Mouse (Mus musculus) heart, embryonic 14.5 days (tissue): Measurements from ENCODE around the gene Gm10570. TPM values are rescaled to one million over a fixed set of nuclear protein-coding genes. Genes with fewer than 3 reads are reported as not detected.

Experiments used
- ATAC-seq: fragments of 200-750 bp; cut with Nextera tagmentation; 2 replicates; pipeline ENCODE4 v1.8.0; 2017; ENCODE audit warnings: low read depth, moderate TSS enrichment; ENCODE audit not compliant: insufficient number of reproducible peaks, insufficient read depth, low FRiP score
- H3K27ac ChIP-seq, 2 experiments: fragments of 200-500 bp in 1 of 2; fragments of 300-500 bp in 1 of 2; sonication (generic) in 1 of 2; replicated peaks in 1 of 2; 2 replicates each; pipeline ENCODE4 v1.5.1; 2012 to 2014; ENCODE audit warnings: low read depth in 2 of 2, low read length in 2 of 2, control low read depth in 1 of 2, mild to moderate bottlenecking in 1 of 2, mixed read lengths in 1 of 2; ENCODE audit not compliant: control insufficient read depth in 1 of 2, insufficient read depth in 1 of 2
- H3K27me3 ChIP-seq: fragments of 300-500 bp; sonication (generic); 2 replicates; pipeline ENCODE4 v1.6.1; 2014; ENCODE audit warnings: mild to moderate bottlenecking, low read length, control low read depth; ENCODE audit not compliant: control insufficient read depth, insufficient read depth
- H3K36me3 ChIP-seq: fragments of 300-500 bp; sonication (generic); 2 replicates; pipeline ENCODE4 v1.6.1; 2014; ENCODE audit warnings: mild to moderate bottlenecking, control low read depth, low read length, mixed read lengths; ENCODE audit not compliant: control insufficient read depth, insufficient read depth
- H3K4me1 ChIP-seq, 2 experiments: fragments of 200-500 bp in 1 of 2; fragments of 300-500 bp in 1 of 2; sonication (generic) in 1 of 2; 2 replicates each; pipeline ENCODE4 v1.6.1; 2012 to 2014; ENCODE audit warnings: low read length in 2 of 2, control low read depth in 1 of 2, mixed read lengths in 1 of 2; ENCODE audit not compliant: control insufficient read depth in 2 of 2, insufficient read depth in 2 of 2
- H3K4me2 ChIP-seq: fragments of 300-500 bp; sonication (generic); 2 replicates; pipeline ENCODE4 v1.6.1; 2014; ENCODE audit warnings: mild to moderate bottlenecking, low read length
- H3K4me3 ChIP-seq, 2 experiments: fragments of 200-500 bp in 1 of 2; fragments of 300-500 bp in 1 of 2; sonication (generic) in 1 of 2; 2 replicates each; pipeline ENCODE4 v1.5.1; 2012 to 2014; ENCODE audit warnings: low read length in 2 of 2, mild to moderate bottlenecking in 2 of 2, control low read depth in 1 of 2, low read depth in 1 of 2, moderate library complexity in 1 of 2; ENCODE audit not compliant: control insufficient read depth in 1 of 2, insufficient read depth in 1 of 2
- H3K9ac ChIP-seq: fragments of 300-500 bp; sonication (generic); 2 replicates; pipeline ENCODE4 v1.6.1; 2014; ENCODE audit warnings: mild to moderate bottlenecking, low read length
- H3K9me3 ChIP-seq: fragments of 300-500 bp; sonication (generic); 2 replicates; pipeline ENCODE4 v1.6.1; 2016; ENCODE audit warnings: low read length, control low read depth; ENCODE audit not compliant: control insufficient read depth
- WGBS: fragments of 180-500 bp; shearing (Covaris S2); extraction: QIAGEN DNeasy Blood & Tissue Kit; methylation state at CpG from one replicate; pipeline ENCODE4 v1.1.7; 2014; 5-methylcytosine and 5-hydroxymethylcytosine counted together
- polyA plus RNA-seq: library from polyadenylated mRNA; unstranded; fragments of >200 nt; fragmentation: Nextera tagmentation; extraction: Ambion mirVana; gene quantifications from 2 replicates; pipeline ENCODE4 v1.2.1, GENCODE M21; 2014

Gm10570 gene
- polyA plus RNA-seq, 1 experiment from 2014 or later = 0.74 TPM

GRCm38 (mm10) chr4:130316691-130317090, 8.2 kb upstream of the Gm10570 start:
- 52% methylated on average over 10 of the region's 10 CpGs for WGBS

GRCm38 (mm10) chr4:130315771-130316527, 7.5 kb upstream of the Gm10570 start:
- peaks cover 76% of the 10 kb centered on the region for H3K36me3 ChIP-seq
- ATAC-seq = no peak
- H3K4me2 ChIP-seq = no peak overlapping the region
- peak overlapping the region; percentile 75 to 78 for H3K27ac ChIP-seq
- H3K4me1 ChIP-seq = peaks cover 34 to 64% of the 10 kb centered on the region in 2 experiments
- 46% methylated on average over 13 of the region's 13 CpGs for WGBS
- H3K4me3 ChIP-seq = no peak overlapping the region
- H3K27me3 ChIP-seq = no peaks in the 10 kb centered on the region
- peak overlapping the region; percentile 58 for H3K9ac ChIP-seq
- H3K9me3 ChIP-seq = no peaks in the 10 kb centered on the region

More at GRCm38 (mm10) chr4:130316691-130317090, 8.2 kb upstream of the Gm10570 start:
- Histone ChIP-seq H3K4me3 (no peak overlapping the region), H3K36me3 (peaks cover 74% of the 10 kb centered on the region), H3K27ac (peak overlapping the region; percentile 75 to 78), H3K9me3 (no peaks in the 10 kb centered on the region), H3K4me2 (no peak overlapping the region), H3K9ac (peak overlapping the region; percentile 58), H3K4me1 (peaks cover 30 to 58% of the 10 kb centered on the region in 2 experiments), H3K27me3 (no peaks in the 10 kb centered on the region)
- no peak for ATAC-seq

- Histone ChIP-seq H3K4me2 (no peak overlapping the region), H3K9ac (no peak overlapping the region), H3K27ac (no peak overlapping the region), H3K4me3 (no peak overlapping the region), H3K4me1 (peaks cover 33 to 66% of the 10 kb centered on the region in 2 experiments), H3K36me3 (peaks cover 66% of the 10 kb centered on the region), H3K9me3 (no peaks in the 10 kb centered on the region), H3K27me3 (0 out of 2 replicates have a peak, but pooled peaks cover 5% of the 10 kb centered on the region)
- WGBS = 84% methylated on average over 4 of the region's 4 CpGs
- no peak for ATAC-seq
These were observed 5.1 kb upstream of the Gm10570 start for GRCm38 (mm10) chr4:130313552-130313951.

GRCm38 (mm10) chr4:130312526-130312925, 4.1 kb upstream of the Gm10570 start:
- Histone ChIP-seq H3K27me3 (peaks cover 5% of the 10 kb centered on the region; the same call in 1 of the 2 replicates), H3K9me3 (no peaks in the 10 kb centered on the region), H3K36me3 (peaks cover 60% of the 10 kb centered on the region), H3K4me1 (peaks cover 32 to 64% of the 10 kb centered on the region in 2 experiments), H3K4me2 (no peak overlapping the region), H3K27ac (peak overlapping the region in 1 of 2 experiments; percentile 57; a peak in 2 of 4 replicates), H3K9ac (no peak overlapping the region), H3K4me3 (no peak overlapping the region)
- no peak for ATAC-seq
- WGBS = 43% methylated on average over 3 of the region's 3 CpGs

- peaks cover 23 to 47% of the 10 kb centered on the region in 2 experiments for H3K4me1 ChIP-seq
- WGBS = 23% methylated on average over 8 of the region's 8 CpGs
- H3K4me2 ChIP-seq = peak overlapping the region; percentile 89
These were observed 780 bp upstream of the Gm10570 start for GRCm38 (mm10) chr4:130309254-130309653.

GRCm38 (mm10) chr4:130307851-130308230, 633 bp downstream of the Gm10570 start:
- Histone ChIP-seq H3K9me3 (no peaks in the 10 kb centered on the region), H3K9ac (peak overlapping the region; percentile 82), H3K4me1 (peaks cover 22 to 42% of the 10 kb centered on the region in 2 experiments), H3K4me3 (peak overlapping the region; percentile 59 to 84), H3K27me3 (peaks cover 5% of the 10 kb centered on the region; the same call in 1 of the 2 replicates), H3K4me2 (peak overlapping the region; percentile 89), H3K36me3 (peaks cover 20% of the 10 kb centered on the region), H3K27ac (peak overlapping the region; percentile 92 to 93)
- ATAC-seq = peak; percentile 48
- under 1% methylated on average over 23 of the region's 23 CpGs for WGBS

More at GRCm38 (mm10) chr4:130309254-130309653, 780 bp upstream of the Gm10570 start:
- H3K27ac ChIP-seq = peak overlapping the region; percentile 79 to 92
- H3K9ac ChIP-seq = peak overlapping the region; percentile 82
- peaks cover 5% of the 10 kb centered on the region; the same call in 1 of the 2 replicates for H3K27me3 ChIP-seq
- H3K4me3 ChIP-seq = peak overlapping the region; percentile 59 to 84
- no peaks in the 10 kb centered on the region for H3K9me3 ChIP-seq
- 0 out of 2 replicates have a peak, but pooled peaks have one; percentile 17 for ATAC-seq
- H3K36me3 ChIP-seq = peaks cover 34% of the 10 kb centered on the region

- Histone ChIP-seq H3K27ac (peak overlapping the region; percentile 92 to 93), H3K27me3 (peaks cover 5% of the 10 kb centered on the region; the same call in 1 of the 2 replicates), H3K36me3 (peaks cover 12% of the 10 kb centered on the region; the same call in 1 of the 2 replicates), H3K4me2 (peak overlapping the region; percentile 89), H3K4me3 (peak overlapping the region in 1 of 2 experiments; percentile 59; a peak in 1 of 4 replicates), H3K9me3 (no peaks in the 10 kb centered on the region), H3K4me1 (peaks cover 26 to 37% of the 10 kb centered on the region in 2 experiments), H3K9ac (peak overlapping the region; percentile 82)
- WGBS = 68% methylated on average over 10 of the region's 10 CpGs
- ATAC-seq = no peak
These were observed 1.5 kb downstream of the Gm10570 start for GRCm38 (mm10) chr4:130306796-130307630.
